Mouse (Mus musculus) ES-CJ7 (cell line): ENCODE results near the gene Fhit.

Experiments used
- DNase-seq: peaks from one replicate; pipeline ENCODE4 v3.0.0; 2011; ENCODE audit warnings: low read depth, low spot score

The Fhit gene

GRCm38 (mm10) chr14:10710796-10711311, 451.0 kb downstream of the Fhit start:
- no peak for DNase-seq

GRCm38 (mm10) chr14:10701707-10702106, 460.1 kb downstream of the Fhit start:
- no peak for DNase-seq

- DNase-seq: no peak
These were observed 481.8 kb downstream of the Fhit start for GRCm38 (mm10) chr14:10680041-10680440.

- DNase-seq: no peak
These were observed 482.2 kb downstream of the Fhit start for GRCm38 (mm10) chr14:10679638-10680037.

- DNase-seq: no peak
These were observed 484.2 kb downstream of the Fhit start for GRCm38 (mm10) chr14:10677627-10678026.

GRCm38 (mm10) chr14:10660247-10660646, 501.6 kb downstream of the Fhit start:
- DNase-seq: peak; percentile 38

GRCm38 (mm10) chr14:10659326-10659725, 502.5 kb downstream of the Fhit start:
- no peak for DNase-seq

GRCm38 (mm10) chr14:10658219-10658618, 503.6 kb downstream of the Fhit start:
- no peak for DNase-seq

- no peak for DNase-seq
These were observed 504.5 kb downstream of the Fhit start for GRCm38 (mm10) chr14:10657364-10657763.

- DNase-seq: no peak
These were observed 506.0 kb downstream of the Fhit start for GRCm38 (mm10) chr14:10655842-10656241.

- DNase-seq: no peak
These were observed 514.0 kb downstream of the Fhit start for GRCm38 (mm10) chr14:10647832-10648231.

GRCm38 (mm10) chr14:10631783-10632182, 530.1 kb downstream of the Fhit start:
- DNase-seq: no peak

GRCm38 (mm10) chr14:10630831-10631360, 530.9 kb downstream of the Fhit start:
- no peak for DNase-seq

- DNase-seq: no peak
These were observed 568.4 kb downstream of the Fhit start for GRCm38 (mm10) chr14:10593467-10593866.

GRCm38 (mm10) chr14:10568937-10569552, 592.8 kb downstream of the Fhit start:
- no peak for DNase-seq

GRCm38 (mm10) chr14:10567771-10568170, 594.1 kb downstream of the Fhit start:
- no peak for DNase-seq

- DNase-seq: no peak
These were observed 607.1 kb downstream of the Fhit start for GRCm38 (mm10) chr14:10554755-10555154.

- no peak for DNase-seq
These were observed 613.2 kb downstream of the Fhit start for GRCm38 (mm10) chr14:10548632-10549031.

- DNase-seq: no peak
These were observed 615.9 kb downstream of the Fhit start for GRCm38 (mm10) chr14:10545916-10546315.

GRCm38 (mm10) chr14:10534862-10535261, 627.0 kb downstream of the Fhit start:
- DNase-seq: peak; percentile 8

GRCm38 (mm10) chr14:10531748-10532500, 629.9 kb downstream of the Fhit start:
- DNase-seq: no peak

GRCm38 (mm10) chr14:10526800-10527199, 635.0 kb downstream of the Fhit start:
- peak; percentile 49 for DNase-seq

GRCm38 (mm10) chr14:10525786-10526185, 636.0 kb downstream of the Fhit start:
- no peak for DNase-seq
